Mouse (Mus musculus) MEL-GATA-1-ER (cell line): Measurements from ENCODE around the gene Ucn2.

Experiments used
- DNase-seq: peaks from one replicate; pipeline ENCODE4 v3.0.0-alpha.2; 2012; ENCODE audit warnings: low read depth; ENCODE audit errors: extremely low read depth

The Ucn2 gene

GRCm38 (mm10) chr9:108985710-108986109 is at the start of gene Ucn2:
Gene Ucn2, plus strand, starts transcription at chr9:108986010.
- no peak for DNase-seq

- peak; percentile 91 for DNase-seq
Measured at GRCm38 (mm10) chr9:108936418-108937364, 49.1 kb upstream of the Ucn2 start, which contains the start of gene Uqcrc1. Gene Uqcrc1, plus strand, starts transcription at chr9:108936633.

GRCm38 (mm10) chr9:108945111-108945510 is 40.7 kb upstream of the Ucn2 start:
- DNase-seq = no peak

- no peak for DNase-seq
Measured at GRCm38 (mm10) chr9:108945608-108946007, 40.2 kb upstream of the Ucn2 start.

- no peak for DNase-seq
Measured at GRCm38 (mm10) chr9:108949231-108949966, 36.4 kb upstream of the Ucn2 start.

- DNase-seq = no peak
Measured at GRCm38 (mm10) chr9:108949967-108950728, 35.7 kb upstream of the Ucn2 start.

GRCm38 (mm10) chr9:108953081-108953636 is 32.7 kb upstream of the Ucn2 start, which contains the start of gene Col7a1:
Gene Col7a1, plus strand, starts transcription at chr9:108953586.
- no peak for DNase-seq

- no peak for DNase-seq
Measured at GRCm38 (mm10) chr9:108955241-108955640, 30.6 kb upstream of the Ucn2 start.

GRCm38 (mm10) chr9:108955846-108956245 is 30.0 kb upstream of the Ucn2 start:
- no peak for DNase-seq

- DNase-seq = no peak
Measured at GRCm38 (mm10) chr9:108963577-108963976, 22.2 kb upstream of the Ucn2 start.

- DNase-seq = no peak
Measured at GRCm38 (mm10) chr9:108964338-108964737, 21.5 kb upstream of the Ucn2 start.

GRCm38 (mm10) chr9:108970623-108971022 is 15.2 kb upstream of the Ucn2 start:
- DNase-seq = no peak

GRCm38 (mm10) chr9:108976483-108976882 is 9.3 kb upstream of the Ucn2 start:
- DNase-seq = no peak

GRCm38 (mm10) chr9:108977966-108978365 is 7.8 kb upstream of the Ucn2 start:
- no peak for DNase-seq

GRCm38 (mm10) chr9:108982498-108982897 is 3.3 kb upstream of the Ucn2 start:
- no peak for DNase-seq

- no peak for DNase-seq
Measured at GRCm38 (mm10) chr9:108983209-108983608, 2.6 kb upstream of the Ucn2 start.

- DNase-seq = no peak
Measured at GRCm38 (mm10) chr9:108987704-108988350, 2.0 kb downstream of the Ucn2 start.

- no peak for DNase-seq
Measured at GRCm38 (mm10) chr9:108989802-108990461, 4.1 kb downstream of the Ucn2 start.

- DNase-seq = no peak
Measured at GRCm38 (mm10) chr9:108990462-108990820, 4.6 kb downstream of the Ucn2 start.

GRCm38 (mm10) chr9:108991428-108992084 is 5.7 kb downstream of the Ucn2 start, which contains the start of gene Pfkfb4:
Gene Pfkfb4, plus strand, starts transcription at chr9:108991778.
- DNase-seq = peak; percentile 99
